ENCODE assay signal across 26 mouse cellular contexts in genomic region chr1:167804836-167805235, GRCm38 (mm10).
"Had no signal": no experiment of that assay in that cellular context is flagged by ENCODE, and none has a peak within 500 bp of the region (broad histone marks: within the 10 kb centered on the region; RNA-seq: fewer than 3 reads in every experiment).

No protein-coding gene starts in this region.

- H3K9ac ChIP-seq: heart, embryonic 13.5 days; heart, embryonic 15.5 days; hindbrain, embryonic 12.5 days; hindbrain, embryonic 14.5 days; limb, embryonic 12.5 days had no signal

- DNase-seq: gastrocnemius, adult 2 months; gastrocnemius, postnatal 10 days; gastrocnemius, postnatal 25 days; heart, adult 2 months; heart, postnatal 14 days; heart, postnatal 4 days; kidney, adult 18-20 months; kidney, adult 8-10 months; kidney, postnatal 10 days; kidney, postnatal 25 days; kidney, postnatal 4 days; liver had no signal

- H3K27ac ChIP-seq: gastrocnemius, adult 2 months; heart, adult 2 months; heart, embryonic 13.5 days; heart, embryonic 15.5 days; hindbrain, embryonic 10.5 days; hindbrain, embryonic 12.5 days; hindbrain, embryonic 14.5 days; layer of hippocampus, adult 2 months; left cerebral cortex, adult 2 months; limb, embryonic 10.5 days; limb, embryonic 12.5 days had no signal

- H3K4me2 ChIP-seq: heart, embryonic 11.5 days; heart, embryonic 13.5 days; heart, embryonic 15.5 days; hindbrain, embryonic 12.5 days; limb, embryonic 12.5 days had no signal

- H3K4me3 ChIP-seq: gastrocnemius, adult 2 months; heart, adult 2 months; heart, embryonic 13.5 days; heart, embryonic 15.5 days; hindbrain, embryonic 12.5 days; layer of hippocampus, adult 2 months; left cerebral cortex, adult 2 months; limb, embryonic 10.5 days; limb, embryonic 12.5 days had no signal

- H3K36me3 ChIP-seq: heart, embryonic 13.5 days; heart, embryonic 15.5 days; hindbrain, embryonic 10.5 days; hindbrain, embryonic 12.5 days; limb, embryonic 10.5 days; limb, embryonic 12.5 days had no signal

- H3K9me3 ChIP-seq: heart, embryonic 13.5 days; heart, embryonic 15.5 days; hindbrain, embryonic 10.5 days; hindbrain, embryonic 12.5 days; limb, embryonic 10.5 days; limb, embryonic 12.5 days had no signal

- ATAC-seq: forebrain, embryonic 16.5 days; hindbrain, embryonic 16.5 days; inflammation-experienced regulatory T-cells, adult 6 months; intestine, postnatal 0 days had no signal
